Mouse (Mus musculus): Measurements from ENCODE around the gene Acp2.

Gene Acp2

DNA sequence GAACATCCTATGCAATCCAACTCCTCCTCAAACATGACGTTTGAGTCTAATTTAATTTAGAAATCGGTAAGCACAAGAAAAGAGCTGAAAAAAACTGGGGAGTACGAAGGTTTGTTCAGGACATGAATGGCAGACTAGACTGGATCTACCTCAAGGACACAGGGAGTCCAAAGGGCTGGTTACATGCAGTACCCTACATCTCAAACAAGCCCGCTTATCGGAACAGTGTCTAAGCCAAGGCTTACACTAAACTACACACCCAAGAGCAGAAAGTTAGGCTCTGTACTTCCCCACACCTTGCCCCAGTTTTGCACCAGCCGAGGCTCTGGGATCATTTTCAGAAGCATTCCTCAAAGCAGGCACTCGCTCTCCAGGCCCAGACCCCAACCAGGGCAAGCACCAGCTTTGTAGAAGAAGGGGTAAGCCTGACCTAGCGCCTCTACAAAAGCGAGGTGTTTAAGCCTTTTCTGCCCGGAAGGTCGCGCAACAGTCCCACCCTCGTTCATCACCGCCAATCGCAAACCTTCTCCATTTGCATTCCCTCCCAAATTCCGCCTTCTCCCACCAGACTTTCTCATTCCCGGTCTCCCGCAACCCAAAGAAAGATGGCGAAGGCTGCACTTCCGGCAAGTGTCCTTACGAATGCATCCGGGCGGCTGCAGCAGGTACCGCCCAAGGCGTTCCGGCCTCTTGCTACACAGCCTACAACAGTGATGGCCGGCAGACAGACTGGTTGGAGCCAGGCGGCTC is at the start of gene Acp2, which contains the start of gene Nr1h3:
Gene Acp2 (plus strand): TSS at position 664 of the 750 bp plus-strand sequence.
Gene Nr1h3 (minus strand): TSS at position 613 of the 750 bp plus-strand sequence.
- DNase-seq (ENCODE audit: low read depth): peak; percentile 92

DNA sequence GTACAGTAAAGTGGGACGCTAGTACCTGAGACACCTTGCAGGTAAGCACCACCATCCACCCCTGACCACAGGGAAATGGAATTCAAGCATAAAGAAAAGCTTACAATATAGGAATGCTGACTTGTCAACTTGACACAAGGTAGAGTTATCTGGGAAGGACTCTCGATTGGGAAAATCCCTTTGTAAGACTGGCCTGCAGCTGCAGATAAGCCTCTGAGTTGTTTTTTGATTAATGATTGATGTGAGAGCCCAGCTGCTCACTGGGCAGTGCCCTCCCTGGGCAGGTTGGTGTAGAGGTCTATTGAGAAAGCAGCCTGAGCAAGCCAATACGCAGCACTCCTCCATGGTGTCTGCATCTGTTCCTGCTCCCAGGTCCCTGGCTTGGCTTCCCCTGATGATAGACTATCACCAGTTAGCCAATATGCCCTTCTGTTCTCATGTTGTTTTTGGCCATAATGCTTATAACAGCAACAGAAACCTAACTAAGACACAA is 49.8 kb upstream of the Acp2 start:
- DNase-seq (ENCODE audit: low read depth): no peak

- no peak for DNase-seq (ENCODE audit: low read depth)
These were observed 48.6 kb upstream of the Acp2 start for GRCm38 (mm10) chr2:91154091-91154490.

DNA sequence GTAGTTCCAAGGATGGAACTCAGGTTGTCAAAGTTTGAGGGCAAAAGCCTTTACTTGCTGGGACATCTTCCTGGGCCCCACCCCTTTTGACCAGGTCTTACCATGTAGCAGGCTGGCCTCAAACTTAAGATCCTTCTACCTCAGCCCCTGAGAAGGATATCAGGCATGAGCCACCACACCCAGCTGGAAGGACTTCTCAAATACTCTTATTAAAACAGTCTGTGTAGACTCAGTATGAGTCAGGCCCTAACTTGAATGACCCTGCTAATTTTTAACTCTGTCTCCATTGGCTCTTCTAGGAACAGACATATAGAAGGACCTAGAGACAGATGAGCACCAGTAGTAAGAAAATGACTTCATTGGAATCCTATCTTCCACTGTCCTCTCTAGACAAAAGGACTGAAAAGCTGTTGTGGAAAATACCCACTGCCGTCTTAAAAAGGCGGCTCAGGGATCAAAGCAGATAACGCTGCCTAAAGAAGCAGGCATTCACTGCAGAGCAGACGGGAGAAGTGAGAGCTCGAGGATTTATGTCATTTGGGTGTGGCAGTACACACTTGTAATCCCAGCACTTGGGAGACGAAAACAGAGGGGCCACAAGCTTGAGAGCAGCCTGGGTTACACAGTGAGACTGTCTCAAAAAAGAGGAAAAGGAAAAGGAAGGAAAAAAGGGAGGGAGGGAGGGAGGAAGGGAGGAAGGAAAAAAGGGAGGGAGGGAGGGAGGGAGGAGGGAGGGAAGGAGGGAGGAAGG is 45.5 kb upstream of the Acp2 start:
- DNase-seq (ENCODE audit: low read depth): no peak

DNA sequence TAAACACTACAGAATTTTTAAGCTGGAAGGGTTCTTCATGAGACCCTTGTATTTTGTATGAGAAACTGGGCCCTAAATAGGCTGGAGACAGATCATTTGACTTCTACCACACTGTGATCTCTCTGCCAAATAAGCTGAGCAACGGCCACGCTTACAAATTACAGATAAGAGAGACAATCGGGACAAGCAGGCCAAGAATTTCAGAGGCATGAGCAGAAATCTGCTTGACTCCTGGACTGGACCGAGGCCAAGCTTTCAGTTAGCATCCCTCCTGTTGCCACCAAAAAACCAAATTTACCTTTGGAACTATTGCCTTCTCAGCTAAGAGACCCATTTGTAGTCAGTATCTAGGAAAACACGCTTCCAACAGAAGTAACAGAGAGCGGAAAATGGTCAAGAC is 42.1 kb upstream of the Acp2 start:
- DNase-seq (ENCODE audit: low read depth): no peak

- no peak for DNase-seq (ENCODE audit: low read depth)
These were observed 39.7 kb upstream of the Acp2 start for GRCm38 (mm10) chr2:91162952-91163351.

GRCm38 (mm10) chr2:91163532-91163931 is 39.2 kb upstream of the Acp2 start:
- no peak for DNase-seq (ENCODE audit: low read depth)

- no peak for DNase-seq (ENCODE audit: low read depth)
These were observed 37.7 kb upstream of the Acp2 start for GRCm38 (mm10) chr2:91164991-91165390.

DNA sequence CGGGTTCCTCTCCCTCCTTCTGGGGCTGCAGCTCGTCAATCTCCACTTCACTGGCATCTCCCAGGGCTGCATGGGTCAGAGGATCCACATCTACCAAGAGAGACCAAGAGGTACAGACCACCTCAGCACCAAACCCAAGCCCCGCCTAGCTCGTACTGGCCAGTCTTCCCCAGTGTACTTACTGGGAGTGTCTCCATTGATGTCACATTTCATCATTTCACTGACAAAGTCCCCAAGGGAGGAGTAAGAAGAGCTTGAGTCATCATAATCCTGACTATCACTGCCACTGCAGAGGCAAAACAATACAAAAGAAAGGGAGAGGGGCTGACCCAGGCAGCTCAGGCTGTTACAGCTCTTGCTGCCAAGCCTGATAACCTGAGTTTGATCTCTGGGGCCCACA is 35.1 kb upstream of the Acp2 start:
- no peak for DNase-seq (ENCODE audit: low read depth)

- DNase-seq (ENCODE audit: low read depth): no peak
These were observed 32.9 kb upstream of the Acp2 start for GRCm38 (mm10) chr2:91169587-91170322.

GRCm38 (mm10) chr2:91175490-91175889 is 27.2 kb upstream of the Acp2 start:
- DNase-seq (ENCODE audit: low read depth): no peak

- no peak for DNase-seq (ENCODE audit: low read depth)
These were observed 26.5 kb upstream of the Acp2 start for GRCm38 (mm10) chr2:91176234-91176633.

- DNase-seq (ENCODE audit: low read depth): no peak
These were observed 22.9 kb upstream of the Acp2 start for GRCm38 (mm10) chr2:91179825-91180224.

DNA sequence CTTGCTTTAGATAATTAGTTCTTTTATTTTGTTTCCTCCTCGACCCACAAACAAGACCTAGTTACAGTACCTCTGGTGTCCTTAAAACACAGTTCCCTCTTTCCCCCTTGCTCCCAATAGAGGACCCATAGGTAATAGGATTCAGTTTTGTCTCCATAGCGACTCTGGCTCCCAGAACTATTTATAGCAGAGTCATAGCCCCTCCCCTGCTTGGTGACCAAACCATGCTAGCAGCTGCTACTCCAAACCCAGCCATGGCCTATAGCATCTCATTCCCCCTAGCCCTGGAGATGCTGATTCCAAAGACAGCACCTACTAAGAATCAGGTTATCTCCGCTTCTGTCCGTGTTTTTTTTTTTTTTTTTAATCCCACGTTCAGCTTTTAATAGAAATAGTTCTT is 22.0 kb upstream of the Acp2 start:
- no peak for DNase-seq (ENCODE audit: low read depth)

GRCm38 (mm10) chr2:91182016-91182404 is 20.7 kb upstream of the Acp2 start:
- no peak for DNase-seq (ENCODE audit: low read depth)

DNA sequence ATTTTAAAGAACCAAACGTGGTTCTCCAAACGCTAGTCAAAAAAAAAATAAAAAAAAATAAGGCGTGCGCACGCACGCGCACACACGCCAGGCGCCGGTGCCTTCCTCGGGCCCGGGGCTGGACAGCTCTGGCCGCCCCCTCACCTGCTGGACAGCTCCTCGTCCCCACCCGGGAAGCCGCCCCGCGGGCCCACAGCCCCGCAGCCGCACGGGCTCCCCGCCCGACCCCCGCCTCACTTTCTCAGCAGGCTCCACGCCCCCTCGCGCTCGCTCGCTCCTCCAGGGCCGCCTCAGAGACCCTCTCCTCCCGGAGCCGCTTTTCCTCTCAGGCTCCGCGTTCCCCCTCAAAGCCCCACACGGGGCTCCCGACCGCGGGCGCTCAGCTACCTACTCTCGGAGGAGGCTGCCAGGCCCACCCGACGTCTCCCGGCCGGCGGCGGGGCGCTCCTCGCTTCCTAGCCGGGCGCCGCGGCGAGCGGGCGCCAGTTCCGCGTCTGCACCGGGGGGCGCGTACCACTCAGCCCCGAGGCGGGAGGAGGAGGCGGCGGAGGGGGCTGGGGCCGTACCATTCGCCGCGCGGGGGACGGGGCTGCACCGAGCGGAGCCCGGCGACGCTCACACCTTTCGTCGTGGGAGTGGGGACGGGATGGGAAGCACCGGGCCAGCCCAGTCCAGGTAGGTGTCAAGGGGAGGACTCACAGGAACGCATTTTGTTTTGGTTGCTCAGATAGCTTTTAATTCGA is 20.1 kb upstream of the Acp2 start:
- no peak for DNase-seq (ENCODE audit: low read depth)

- DNase-seq (ENCODE audit: low read depth): peak; percentile 60
These were observed 19.6 kb upstream of the Acp2 start for GRCm38 (mm10) chr2:91183148-91183513.

GRCm38 (mm10) chr2:91183711-91184405 is 18.8 kb upstream of the Acp2 start, which contains the start of gene Madd:
Gene Madd (minus strand): TSS chr2:91183837.
- DNase-seq (ENCODE audit: low read depth): no peak

- no peak for DNase-seq (ENCODE audit: low read depth)
These were observed 16.5 kb upstream of the Acp2 start for GRCm38 (mm10) chr2:91186208-91186607.

- DNase-seq (ENCODE audit: low read depth): no peak
These were observed 15.3 kb upstream of the Acp2 start for GRCm38 (mm10) chr2:91187431-91187830.

- DNase-seq (ENCODE audit: low read depth): no peak
These were observed 12.2 kb upstream of the Acp2 start for GRCm38 (mm10) chr2:91190501-91190900.

Data from fibroblast of lung, adult 2 months (primary cell).